Mouse (Mus musculus): ENCODE data around the gene Pdk2. TPM values are rescaled to one million over a fixed set of nuclear protein-coding genes. Genes with fewer than 3 reads are reported as not detected.

Pdk2 gene
- polyA plus RNA-seq, 1 experiment: 8.6 TPM

GRCm38 (mm10) chr11:95033617-95034016 lies 7.5 kb downstream of the Pdk2 start:
- TF ChIP-seq CTCF (IDR thresholded peaks at IDR 0.05; ENCODE audit: borderline replicate concordance, insufficient read depth, low read length) (no peak), POLR2A (IDR thresholded peaks at IDR 0.05; ENCODE audit: low read depth, low read length) (no peak)
- Histone ChIP-seq H3K4me3 (ENCODE audit: insufficient read depth, low read length) (no peak overlapping the region), H3K27ac (ENCODE audit: insufficient read depth, low read length) (no peak overlapping the region), H3K4me1 (ENCODE audit: control insufficient read depth, insufficient read depth, low read length) (no peaks in the 10 kb centered on the region)

- Histone ChIP-seq H3K4me3 (ENCODE audit: insufficient read depth, low read length) (no peak overlapping the region), H3K27ac (ENCODE audit: insufficient read depth, low read length) (no peak overlapping the region), H3K4me1 (ENCODE audit: control insufficient read depth, insufficient read depth, low read length) (no peaks in the 10 kb centered on the region)
- no peak for TF ChIP-seq CTCF (IDR thresholded peaks at IDR 0.05; ENCODE audit: borderline replicate concordance, insufficient read depth, low read length)
- TF ChIP-seq POLR2A (IDR thresholded peaks at IDR 0.05; ENCODE audit: low read depth, low read length): no peak
Observed at GRCm38 (mm10) chr11:95032945-95033344, 8.2 kb downstream of the Pdk2 start.

- H3K4me1 ChIP-seq (ENCODE audit: control insufficient read depth, insufficient read depth, low read length): no peaks in the 10 kb centered on the region
- H3K27ac ChIP-seq (ENCODE audit: insufficient read depth, low read length): no peak overlapping the region
- TF ChIP-seq POLR2A (IDR thresholded peaks at IDR 0.05; ENCODE audit: low read depth, low read length): no peak
- no peak for TF ChIP-seq CTCF (IDR thresholded peaks at IDR 0.05; ENCODE audit: borderline replicate concordance, insufficient read depth, low read length)
- H3K4me3 ChIP-seq (ENCODE audit: insufficient read depth, low read length): no peak overlapping the region
Observed at GRCm38 (mm10) chr11:95027850-95028470, 13.2 kb downstream of the Pdk2 start.

- TF ChIP-seq POLR2A (IDR thresholded peaks at IDR 0.05; ENCODE audit: low read depth, low read length) (no peak), CTCF (IDR thresholded peaks at IDR 0.05; ENCODE audit: borderline replicate concordance, insufficient read depth, low read length) (no peak)
- Histone ChIP-seq H3K4me3 (ENCODE audit: insufficient read depth, low read length) (no peak overlapping the region), H3K4me1 (ENCODE audit: control insufficient read depth, insufficient read depth, low read length) (no peaks in the 10 kb centered on the region)
Observed at GRCm38 (mm10) chr11:95026849-95027248, 14.3 kb downstream of the Pdk2 start.

GRCm38 (mm10) chr11:95026090-95026542 lies 15.0 kb downstream of the Pdk2 start:
- Histone ChIP-seq H3K4me3 (ENCODE audit: insufficient read depth, low read length) (no peak overlapping the region), H3K4me1 (ENCODE audit: control insufficient read depth, insufficient read depth, low read length) (no peaks in the 10 kb centered on the region), H3K27ac (ENCODE audit: insufficient read depth, low read length) (no peak overlapping the region)
- no peak for TF ChIP-seq POLR2A (IDR thresholded peaks at IDR 0.05; ENCODE audit: low read depth, low read length)

More at GRCm38 (mm10) chr11:95026849-95027248, 14.3 kb downstream of the Pdk2 start:
- H3K27ac ChIP-seq (ENCODE audit: insufficient read depth, low read length): no peak overlapping the region

- H3K4me3 ChIP-seq (ENCODE audit: insufficient read depth, low read length): no peak overlapping the region
- no peak overlapping the region for H3K27ac ChIP-seq (ENCODE audit: insufficient read depth, low read length)
- TF ChIP-seq POLR2A (IDR thresholded peaks at IDR 0.05; ENCODE audit: low read depth, low read length) (no peak), CTCF (IDR thresholded peaks at IDR 0.05; ENCODE audit: borderline replicate concordance, insufficient read depth, low read length) (no peak)
- no peaks in the 10 kb centered on the region for H3K4me1 ChIP-seq (ENCODE audit: control insufficient read depth, insufficient read depth, low read length)
Observed at GRCm38 (mm10) chr11:95025227-95026012, 15.7 kb downstream of the Pdk2 start.

GRCm38 (mm10) chr11:95024439-95025184 lies 16.5 kb downstream of the Pdk2 start:
- H3K27ac ChIP-seq (ENCODE audit: insufficient read depth, low read length): no peak overlapping the region

GRCm38 (mm10) chr11:95023481-95023880 lies 17.7 kb downstream of the Pdk2 start:
- TF ChIP-seq CTCF (IDR thresholded peaks at IDR 0.05; ENCODE audit: borderline replicate concordance, insufficient read depth, low read length) (no peak), POLR2A (IDR thresholded peaks at IDR 0.05; ENCODE audit: low read depth, low read length) (no peak)
- H3K4me3 ChIP-seq (ENCODE audit: insufficient read depth, low read length): no peak overlapping the region
- H3K27ac ChIP-seq (ENCODE audit: insufficient read depth, low read length): no peak overlapping the region
- H3K4me1 ChIP-seq (ENCODE audit: control insufficient read depth, insufficient read depth, low read length): no peaks in the 10 kb centered on the region

More at GRCm38 (mm10) chr11:95024439-95025184, 16.5 kb downstream of the Pdk2 start:
- Histone ChIP-seq H3K4me3 (ENCODE audit: insufficient read depth, low read length) (no peak overlapping the region), H3K4me1 (ENCODE audit: control insufficient read depth, insufficient read depth, low read length) (no peaks in the 10 kb centered on the region)
- TF ChIP-seq POLR2A (IDR thresholded peaks at IDR 0.05; ENCODE audit: low read depth, low read length) (no peak), CTCF (IDR thresholded peaks at IDR 0.05; ENCODE audit: borderline replicate concordance, insufficient read depth, low read length) (no peak)

GRCm38 (mm10) chr11:95022237-95022992 lies 18.7 kb downstream of the Pdk2 start:
- no peak overlapping the region for H3K4me3 ChIP-seq (ENCODE audit: insufficient read depth, low read length)
- TF ChIP-seq CTCF (IDR thresholded peaks at IDR 0.05; ENCODE audit: borderline replicate concordance, insufficient read depth, low read length) (no peak), POLR2A (IDR thresholded peaks at IDR 0.05; ENCODE audit: low read depth, low read length) (no peak)
- no peaks in the 10 kb centered on the region for H3K4me1 ChIP-seq (ENCODE audit: control insufficient read depth, insufficient read depth, low read length)
- no peak overlapping the region for H3K27ac ChIP-seq (ENCODE audit: insufficient read depth, low read length)
